Mouse (Mus musculus) fat pad, adult 2 months (tissue): Measurements from ENCODE around the gene 9930021J03Rik.

Experiments
- DNase-seq: peaks from one replicate; pipeline ENCODE4 v3.0.0-alpha.2; 2011; ENCODE audit warnings: low read depth, low spot score; ENCODE audit errors: extremely low read depth

Gene 9930021J03Rik

GRCm38 (mm10) chr19:29810022-29810421, 4.2 kb upstream of the 9930021J03Rik start:
- DNase-seq, result no peak

- DNase-seq, result no peak
Observed at GRCm38 (mm10) chr19:29805101-29805916, 480 bp downstream of the 9930021J03Rik start.

- no peak for DNase-seq
Observed at GRCm38 (mm10) chr19:29803946-29804345, 1.8 kb downstream of the 9930021J03Rik start.

GRCm38 (mm10) chr19:29797371-29797770, 8.4 kb downstream of the 9930021J03Rik start:
- peak; percentile 33 for DNase-seq

- DNase-seq, result no peak
Observed at GRCm38 (mm10) chr19:29787997-29788396, 17.8 kb downstream of the 9930021J03Rik start.

GRCm38 (mm10) chr19:29782914-29783313, 22.9 kb downstream of the 9930021J03Rik start:
- DNase-seq, result no peak

GRCm38 (mm10) chr19:29753939-29754338, 51.9 kb downstream of the 9930021J03Rik start:
- DNase-seq, result no peak

GRCm38 (mm10) chr19:29750994-29751393, 54.8 kb downstream of the 9930021J03Rik start:
- DNase-seq, result no peak

- no peak for DNase-seq
Observed at GRCm38 (mm10) chr19:29743531-29743930, 62.3 kb downstream of the 9930021J03Rik start.

- DNase-seq, result no peak
Observed at GRCm38 (mm10) chr19:29740661-29741060, 65.1 kb downstream of the 9930021J03Rik start.

- DNase-seq, result no peak
Observed at GRCm38 (mm10) chr19:29739608-29740007, 66.2 kb downstream of the 9930021J03Rik start.

GRCm38 (mm10) chr19:29735421-29735820, 70.4 kb downstream of the 9930021J03Rik start:
- no peak for DNase-seq

- no peak for DNase-seq
Observed at GRCm38 (mm10) chr19:29718476-29718875, 87.3 kb downstream of the 9930021J03Rik start.

GRCm38 (mm10) chr19:29717854-29718253, 87.9 kb downstream of the 9930021J03Rik start:
- no peak for DNase-seq

GRCm38 (mm10) chr19:29713451-29713850, 92.3 kb downstream of the 9930021J03Rik start:
- peak; percentile 87 for DNase-seq

- DNase-seq, result no peak
Observed at GRCm38 (mm10) chr19:29709461-29709860, 96.3 kb downstream of the 9930021J03Rik start.

- DNase-seq, result no peak
Observed at GRCm38 (mm10) chr19:29708461-29708860, 97.3 kb downstream of the 9930021J03Rik start.

- DNase-seq, result no peak
Observed at GRCm38 (mm10) chr19:29708003-29708402, 97.8 kb downstream of the 9930021J03Rik start.

- no peak for DNase-seq
Observed at GRCm38 (mm10) chr19:29707314-29707898, 98.4 kb downstream of the 9930021J03Rik start.

- DNase-seq, result no peak
Observed at GRCm38 (mm10) chr19:29704436-29704835, 101.4 kb downstream of the 9930021J03Rik start.

GRCm38 (mm10) chr19:29701707-29702106, 104.1 kb downstream of the 9930021J03Rik start:
- no peak for DNase-seq

GRCm38 (mm10) chr19:29697245-29697874, 108.4 kb downstream of the 9930021J03Rik start, which contains the start of gene Mlana:
Gene Mlana (plus strand): TSS chr19:29697824.
- no peak for DNase-seq
